Mouse (Mus musculus) midbrain, embryonic 16.5 days (tissue): ENCODE measurements around the gene Tubal3. TPM values are rescaled to one million over a fixed set of nuclear protein-coding genes. Genes with fewer than 3 reads are reported as not detected.

Experiments
- ATAC-seq: fragments of 200-750 bp; cut with Nextera tagmentation; 2 replicates; pipeline ENCODE4 v1.8.0; 2017; ENCODE audit warnings: moderate TSS enrichment
- H3K27ac ChIP-seq: fragments of 300-500 bp; sonication (generic); 2 replicates; pipeline ENCODE4 v1.5.1; 2014; ENCODE audit warnings: mild to moderate bottlenecking, low read length, mixed read lengths
- H3K27me3 ChIP-seq: fragments of 300-500 bp; sonication (generic); 2 replicates; pipeline ENCODE4 v1.6.1; 2014; ENCODE audit warnings: low read depth, low read length, mixed read lengths; ENCODE audit not compliant: control insufficient read depth, insufficient read depth
- H3K36me3 ChIP-seq: fragments of 300-500 bp; sonication (generic); 2 replicates; pipeline ENCODE4 v1.6.1; 2014; ENCODE audit warnings: mild to moderate bottlenecking, low read length, moderate library complexity, mixed read lengths; ENCODE audit not compliant: control insufficient read depth, insufficient read depth
- H3K4me1 ChIP-seq: fragments of 300-500 bp; sonication (generic); 2 replicates; pipeline ENCODE4 v1.6.1; 2014; ENCODE audit warnings: mild to moderate bottlenecking, low read length, mixed read lengths; ENCODE audit not compliant: control insufficient read depth, insufficient read depth
- H3K4me2 ChIP-seq: fragments of 300-500 bp; sonication (generic); 2 replicates; pipeline ENCODE4 v1.6.1; 2014; ENCODE audit warnings: mild to moderate bottlenecking, low read length, mixed read lengths
- H3K4me3 ChIP-seq: fragments of 300-500 bp; sonication (generic); 2 replicates; pipeline ENCODE4 v1.5.1; 2014; ENCODE audit warnings: low read depth, mild to moderate bottlenecking, low read length, moderate library complexity, mixed read lengths
- H3K9ac ChIP-seq: fragments of 300-500 bp; sonication (generic); 2 replicates; pipeline ENCODE4 v1.6.1; 2014; ENCODE audit warnings: low read depth, low read length, mixed read lengths
- H3K9me3 ChIP-seq: fragments of 300-500 bp; sonication (generic); replicated peaks from 2 replicates; pipeline ENCODE4 v1.6.1; 2014; ENCODE audit warnings: mild to moderate bottlenecking, low read length, mixed read lengths; ENCODE audit not compliant: control insufficient read depth, poor library complexity, severe bottlenecking
- WGBS: fragments of 180-500 bp; shearing (Covaris S2); extraction: QIAGEN DNeasy Blood & Tissue Kit; methylation state at CpG from one replicate; pipeline ENCODE4 v1.1.7; 2014; 5-methylcytosine and 5-hydroxymethylcytosine counted together
- polyA plus RNA-seq: library from polyadenylated mRNA; unstranded; fragments of >200 nt; fragmentation: Nextera tagmentation; extraction: Ambion mirVana; gene quantifications from 2 replicates; pipeline ENCODE4 v1.2.1, GENCODE M21; 2015

The Tubal3 gene
- polyA plus RNA-seq: not detected in 2 replicates

GRCm38 (mm10) chr13:3917571-3918311, at the start of gene Tubal3, which contains the start of gene Net1:
Gene Tubal3, plus strand, starts transcription at chr13:3918274.
Gene Net1, minus strand, starts transcription at chr13:3918220.
- H3K27me3 ChIP-seq: no peaks in the 10 kb centered on the region
- H3K36me3 ChIP-seq: no peaks in the 10 kb centered on the region
- peak; percentile 99 for ATAC-seq
- H3K9me3 ChIP-seq: no peaks in the 10 kb centered on the region
- WGBS: 0% methylated on average over 52 of the region's 52 CpGs
- peak within 1 kb of the TSS; percentile 86 for H3K4me2 ChIP-seq
- peaks cover 6% of the 10 kb centered on the region for H3K4me1 ChIP-seq
- peak within 1 kb of the TSS; percentile 66 for H3K4me3 ChIP-seq
- no peak within 1 kb of the TSS; the same call in 1 of the 2 replicates for H3K27ac ChIP-seq
- peak within 1 kb of the TSS; percentile 70 for H3K9ac ChIP-seq

GRCm38 (mm10) chr13:3869901-3870300, 48.2 kb upstream of the Tubal3 start:
- H3K4me1 ChIP-seq: no peaks in the 10 kb centered on the region
- H3K4me2 ChIP-seq: no peak overlapping the region
- no peak overlapping the region for H3K27ac ChIP-seq
- no peak overlapping the region for H3K9ac ChIP-seq
- no peaks in the 10 kb centered on the region for H3K9me3 ChIP-seq
- H3K36me3 ChIP-seq: no peaks in the 10 kb centered on the region
- no peak for ATAC-seq
- H3K27me3 ChIP-seq: no peaks in the 10 kb centered on the region
- no peak overlapping the region for H3K4me3 ChIP-seq

DNA sequence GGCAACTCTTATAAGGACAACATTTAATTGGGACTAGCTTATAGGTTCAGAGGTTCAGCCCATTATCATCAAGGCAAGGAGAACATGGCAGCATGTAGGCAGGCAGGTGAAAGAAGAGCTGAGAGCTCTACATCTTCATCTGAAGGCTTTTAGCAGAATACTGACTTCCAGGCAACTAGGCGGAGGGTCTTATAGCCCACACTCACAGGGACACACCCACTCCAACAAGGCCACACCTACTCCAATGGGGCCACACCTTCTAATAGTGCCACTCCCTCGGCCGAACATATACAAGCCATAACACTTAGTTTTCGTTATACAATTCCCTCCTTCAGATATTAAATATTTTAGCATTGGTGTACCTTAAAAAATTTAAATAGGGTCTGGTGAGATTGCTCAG, 45.2 kb upstream of the Tubal3 start:
- no peak for ATAC-seq
- H3K27me3 ChIP-seq: no peaks in the 10 kb centered on the region
- 97% methylated on average over 4 of the region's 4 CpGs for WGBS

DNA sequence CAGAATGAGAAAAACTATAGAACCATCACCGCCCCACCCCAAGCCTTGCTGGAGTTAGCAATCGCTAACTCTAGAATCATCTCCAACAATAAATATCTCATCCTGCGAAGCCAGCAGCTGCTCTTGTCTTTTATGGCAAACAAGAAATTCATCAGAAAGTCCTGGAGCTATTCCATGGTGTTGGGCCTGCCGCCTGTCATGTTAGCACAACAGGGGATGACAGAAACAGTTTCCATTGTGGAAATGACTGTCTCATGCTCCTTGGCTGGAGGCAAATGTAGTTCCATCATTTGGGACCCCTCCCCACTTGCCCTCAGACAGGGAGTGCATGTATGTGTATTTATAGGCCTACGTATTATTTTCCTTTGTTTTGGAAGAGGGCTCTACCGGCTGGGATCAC, 41.6 kb upstream of the Tubal3 start:
- Histone ChIP-seq H3K27me3 (no peaks in the 10 kb centered on the region), H3K4me2 (no peak overlapping the region), H3K9me3 (no peaks in the 10 kb centered on the region), H3K36me3 (no peaks in the 10 kb centered on the region), H3K27ac (no peak overlapping the region), H3K4me1 (no peaks in the 10 kb centered on the region), H3K9ac (no peak overlapping the region), H3K4me3 (no peak overlapping the region)
- WGBS: 86% methylated on average over 6 of the region's 6 CpGs
- 0 out of 2 replicates have a peak, but pooled peaks have one; percentile 21 for ATAC-seq

More for the DNA sequence above, 45.2 kb upstream of the Tubal3 start:
- Histone ChIP-seq H3K27ac (no peak overlapping the region), H3K4me2 (no peak overlapping the region), H3K9me3 (no peaks in the 10 kb centered on the region), H3K4me3 (no peak overlapping the region), H3K9ac (no peak overlapping the region), H3K36me3 (no peaks in the 10 kb centered on the region), H3K4me1 (no peaks in the 10 kb centered on the region)

GRCm38 (mm10) chr13:3877185-3877584, 40.9 kb upstream of the Tubal3 start:
- 77% methylated on average over 6 of the region's 6 CpGs for WGBS
- ATAC-seq: no peak; the same call in 1 of the 2 replicates
- H3K9me3 ChIP-seq: no peaks in the 10 kb centered on the region
- no peaks in the 10 kb centered on the region for H3K36me3 ChIP-seq
- no peak overlapping the region for H3K4me3 ChIP-seq
- H3K27me3 ChIP-seq: no peaks in the 10 kb centered on the region
- no peak overlapping the region for H3K9ac ChIP-seq
- H3K27ac ChIP-seq: no peak overlapping the region
- H3K4me2 ChIP-seq: no peak overlapping the region
- no peaks in the 10 kb centered on the region for H3K4me1 ChIP-seq

- 50% methylated on average over 4 of the region's 4 CpGs for WGBS
- no peak for ATAC-seq
- H3K9me3 ChIP-seq: no peaks in the 10 kb centered on the region
These were observed 40.3 kb upstream of the Tubal3 start for GRCm38 (mm10) chr13:3877679-3878220.

DNA sequence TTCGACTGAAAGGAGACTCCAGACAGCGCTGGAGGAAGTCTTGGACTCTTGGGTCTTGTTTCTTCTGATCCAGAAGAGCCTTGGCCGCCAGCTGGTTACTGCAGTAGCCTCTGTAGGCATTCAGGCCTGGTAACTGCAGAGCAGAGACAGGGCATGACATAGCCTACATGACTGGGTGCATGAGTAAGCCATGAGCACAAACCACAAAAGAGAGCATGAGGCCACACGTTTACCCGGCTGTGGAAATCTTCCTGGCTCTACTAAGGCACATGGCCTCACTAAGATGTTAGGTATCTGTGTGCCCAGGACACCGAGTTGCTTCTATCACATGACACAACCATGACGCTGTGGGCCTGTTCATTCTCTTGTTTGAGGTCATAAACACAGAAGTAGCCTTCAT, 31.4 kb upstream of the Tubal3 start:
- Histone ChIP-seq H3K4me3 (no peak overlapping the region), H3K4me1 (no peaks in the 10 kb centered on the region), H3K27ac (no peak overlapping the region), H3K9me3 (no peaks in the 10 kb centered on the region), H3K36me3 (0 out of 2 replicates have a peak, but pooled peaks cover 6% of the 10 kb centered on the region), H3K27me3 (no peaks in the 10 kb centered on the region), H3K9ac (no peak overlapping the region), H3K4me2 (no peak overlapping the region)
- no peak for ATAC-seq
- WGBS: 98% methylated on average over 7 of the region's 7 CpGs

More at GRCm38 (mm10) chr13:3877679-3878220, 40.3 kb upstream of the Tubal3 start:
- no peaks in the 10 kb centered on the region for H3K4me1 ChIP-seq
- H3K27me3 ChIP-seq: no peaks in the 10 kb centered on the region
- no peak overlapping the region for H3K27ac ChIP-seq
- no peak overlapping the region for H3K9ac ChIP-seq
- no peaks in the 10 kb centered on the region for H3K36me3 ChIP-seq
- no peak overlapping the region for H3K4me3 ChIP-seq
- H3K4me2 ChIP-seq: no peak overlapping the region

- no peak overlapping the region for H3K4me2 ChIP-seq
- no peak overlapping the region for H3K4me3 ChIP-seq
- H3K27ac ChIP-seq: no peak overlapping the region
- H3K9ac ChIP-seq: no peak overlapping the region
- WGBS: 92% methylated on average over 3 of the region's 3 CpGs
- H3K9me3 ChIP-seq: no peaks in the 10 kb centered on the region
- 0 out of 2 replicates have a peak, but pooled peaks cover 6% of the 10 kb centered on the region for H3K36me3 ChIP-seq
- H3K4me1 ChIP-seq: no peaks in the 10 kb centered on the region
- H3K27me3 ChIP-seq: no peaks in the 10 kb centered on the region; the same call in 1 of the 2 replicates
- ATAC-seq: no peak
These were observed 29.0 kb upstream of the Tubal3 start for GRCm38 (mm10) chr13:3889111-3889510.

DNA sequence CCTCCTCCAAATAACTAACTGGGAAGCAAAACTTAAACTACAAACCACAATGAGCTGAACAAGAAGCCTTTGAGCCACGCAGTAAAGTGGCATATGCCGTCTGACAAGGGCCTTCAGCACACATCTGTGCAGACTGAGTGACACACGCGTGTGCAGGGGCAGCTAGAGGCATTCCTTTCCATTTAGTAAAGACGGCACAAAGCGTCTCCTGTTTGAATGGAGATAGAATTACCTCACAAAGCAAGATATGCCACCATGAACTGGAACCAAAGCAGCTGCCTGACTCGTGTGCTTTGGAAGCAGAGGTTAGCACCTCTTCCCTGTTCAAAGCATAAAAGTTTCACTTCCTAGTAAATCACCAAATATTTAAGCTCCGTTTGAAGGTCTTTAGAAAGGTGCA, 28.0 kb upstream of the Tubal3 start:
- 0 out of 2 replicates have a peak, but pooled peaks cover 6% of the 10 kb centered on the region for H3K36me3 ChIP-seq
- H3K9me3 ChIP-seq: no peaks in the 10 kb centered on the region
- H3K4me2 ChIP-seq: no peak overlapping the region
- no peak overlapping the region for H3K27ac ChIP-seq
- ATAC-seq: no peak
- no peak overlapping the region for H3K9ac ChIP-seq
- H3K27me3 ChIP-seq: no peaks in the 10 kb centered on the region; the same call in 1 of the 2 replicates
- H3K4me3 ChIP-seq: no peak overlapping the region
- 69% methylated on average over 8 of the region's 8 CpGs for WGBS
- no peaks in the 10 kb centered on the region for H3K4me1 ChIP-seq
